Mouse (Mus musculus) c-Kit-positive CD71-negative TER-119-negative erythroid progenitor cells, embryonic 14.5 days (primary cell): Measurements from ENCODE around the gene Zdhhc24.
"Not testable (repeated sequence)": the region's sequence is repeated elsewhere in the genome, so short reads cannot be mapped to it uniquely, and the experiment has no call there.

Source experiments
- DNase-seq: peaks from one replicate; pipeline ENCODE4 v3.0.0-alpha.2; 2013; ENCODE audit warnings: low read depth

The Zdhhc24 gene

GRCm38 (mm10) chr19:4878405-4879323 is at the start of gene Zdhhc24:
Gene Zdhhc24, plus strand, starts transcription at chr19:4878668.
- peak; percentile 93 for DNase-seq

- no peak for DNase-seq
These were observed 49.3 kb upstream of the Zdhhc24 start for GRCm38 (mm10) chr19:4829156-4829555.

- no peak for DNase-seq
These were observed 44.5 kb upstream of the Zdhhc24 start for GRCm38 (mm10) chr19:4833977-4834376.

DNA sequence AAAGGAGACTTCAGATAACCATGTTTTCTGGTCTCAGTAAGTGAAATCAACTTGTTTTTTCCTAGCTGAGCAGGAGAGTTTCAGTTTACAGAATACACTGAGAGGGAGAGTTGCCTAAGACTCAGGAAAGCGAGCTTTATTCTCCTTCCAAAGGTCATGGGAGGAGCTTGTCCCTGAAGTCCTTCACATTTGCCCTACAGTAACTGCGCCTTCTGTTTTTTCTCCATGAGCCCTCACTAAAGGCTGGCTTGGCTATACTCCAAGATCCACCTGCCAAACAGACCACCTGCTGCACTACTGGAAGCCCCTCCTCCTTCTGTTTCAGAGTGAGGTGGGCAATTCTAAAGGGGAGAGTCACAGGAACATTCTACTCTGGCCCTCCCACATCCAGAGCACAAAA is 42.4 kb upstream of the Zdhhc24 start:
- DNase-seq = no peak

DNA sequence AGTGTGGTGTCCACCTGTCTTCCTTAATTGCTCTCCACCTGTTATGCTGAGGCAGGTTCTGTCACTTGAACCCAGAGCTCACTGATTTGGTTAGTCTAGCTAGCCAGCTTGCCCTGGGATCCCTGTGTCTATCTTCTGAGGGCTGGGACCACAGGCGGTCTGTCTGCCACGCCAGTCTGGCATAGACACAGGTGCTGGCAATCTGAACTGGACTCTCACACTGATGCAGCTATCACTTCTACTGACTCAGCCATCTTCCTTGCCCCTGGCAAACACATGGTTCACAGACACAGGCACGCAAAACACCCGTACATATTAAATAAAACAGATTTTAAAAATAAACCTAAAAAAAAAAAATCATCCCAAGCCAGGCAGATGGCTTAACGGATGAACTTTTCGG is 41.4 kb upstream of the Zdhhc24 start:
- DNase-seq = no peak

DNA sequence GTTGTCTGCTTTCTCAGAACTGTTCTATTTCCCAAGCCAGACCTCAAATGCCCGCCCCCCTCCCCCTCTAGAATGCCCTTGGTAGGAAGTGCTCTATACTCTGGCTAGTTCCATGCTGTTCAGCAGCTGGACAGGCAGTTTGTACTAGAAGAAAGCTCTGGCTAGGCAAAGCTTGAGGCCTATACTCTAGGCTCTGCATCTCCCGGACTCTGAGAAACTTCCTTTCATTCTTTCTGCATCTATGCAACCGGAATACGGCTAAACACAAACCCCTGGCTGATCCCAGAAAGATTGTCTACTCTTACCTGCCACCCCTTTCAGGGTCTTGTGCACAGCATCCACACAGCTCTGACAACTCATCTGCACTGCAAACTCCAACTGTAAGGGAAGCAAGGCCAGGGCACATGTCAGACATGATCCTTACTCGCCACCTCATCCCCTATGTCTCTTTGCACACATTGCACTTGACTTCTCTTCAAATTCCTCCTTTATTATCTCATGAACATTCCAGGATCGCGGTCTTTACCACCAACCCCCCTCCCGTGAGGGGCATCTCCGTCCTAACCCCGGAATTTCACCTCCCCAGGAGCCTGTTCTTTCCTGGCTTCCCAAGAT is 39.8 kb upstream of the Zdhhc24 start:
- no peak for DNase-seq

GRCm38 (mm10) chr19:4839149-4839548 is 39.3 kb upstream of the Zdhhc24 start, which contains the start of the genes Ccs and Ccdc87:
Gene Ccs, minus strand, starts transcription at chr19:4839332.
Gene Ccdc87, plus strand, starts transcription at chr19:4839366.
- DNase-seq = peak; percentile 95

GRCm38 (mm10) chr19:4840848-4841247 is 37.6 kb upstream of the Zdhhc24 start:
- DNase-seq = no peak

DNA sequence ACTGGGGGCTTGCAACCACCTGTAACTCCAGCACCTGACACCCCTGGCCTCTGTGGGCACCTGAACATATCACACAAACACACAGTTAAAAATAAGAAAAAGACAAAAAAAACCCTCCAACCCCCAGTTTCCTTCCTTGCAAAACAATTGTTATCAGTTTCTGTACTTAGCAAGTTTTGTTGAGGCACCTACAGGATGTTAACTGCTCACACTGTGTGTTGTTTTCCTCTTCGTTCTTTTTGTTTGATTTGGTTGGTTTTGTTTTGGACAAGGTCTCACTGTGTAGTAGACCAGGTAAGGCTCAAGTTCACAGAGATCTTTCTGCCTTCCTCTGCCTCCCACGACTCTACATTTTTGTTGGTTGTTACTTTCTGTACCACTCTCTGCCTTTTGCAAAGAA is 35.9 kb upstream of the Zdhhc24 start:
- DNase-seq = no peak

GRCm38 (mm10) chr19:4845846-4846245 is 32.6 kb upstream of the Zdhhc24 start:
- DNase-seq = no peak

- no peak for DNase-seq
These were observed 31.0 kb upstream of the Zdhhc24 start for GRCm38 (mm10) chr19:4847490-4847889.

DNA sequence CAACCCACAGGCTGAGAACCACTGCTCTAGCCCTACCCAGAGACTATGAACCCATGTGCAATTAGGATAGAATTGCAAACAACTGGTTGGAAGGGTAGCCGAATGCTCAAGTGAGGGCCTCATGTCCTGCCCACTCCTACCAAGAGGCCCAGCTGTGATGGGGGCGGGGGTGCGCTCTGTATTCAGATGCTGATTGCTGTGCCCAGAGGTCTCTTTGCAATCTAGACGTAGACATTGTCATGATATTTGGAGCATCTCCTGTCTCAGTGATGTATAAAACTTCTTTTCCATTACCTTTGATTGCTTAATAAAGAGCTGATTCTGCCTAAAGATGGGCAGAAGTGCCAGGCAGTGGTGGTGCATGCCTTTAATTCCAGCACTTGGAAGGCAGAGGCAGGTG is 28.7 kb upstream of the Zdhhc24 start:
- DNase-seq = no peak

DNA sequence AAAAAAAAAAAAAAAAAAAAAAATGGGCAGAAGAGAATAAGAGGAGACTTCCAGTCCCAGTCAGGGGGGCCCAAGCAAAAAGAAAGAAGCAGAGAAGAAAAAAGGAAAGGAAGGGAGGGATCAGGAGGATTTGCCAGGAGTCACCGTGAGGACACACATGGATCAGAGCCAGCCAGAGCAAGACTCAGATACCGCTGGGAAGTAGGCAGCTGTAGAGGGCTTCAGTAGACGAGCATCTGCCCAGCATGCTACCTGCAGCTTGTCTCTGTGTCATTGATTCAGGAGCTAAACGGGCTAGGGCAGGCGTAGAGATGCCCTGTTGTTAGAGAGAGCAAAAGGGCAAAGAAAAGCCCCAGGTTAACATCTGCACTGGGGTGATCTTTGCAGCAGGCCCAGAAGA is 28.2 kb upstream of the Zdhhc24 start:
- DNase-seq = no peak

DNA sequence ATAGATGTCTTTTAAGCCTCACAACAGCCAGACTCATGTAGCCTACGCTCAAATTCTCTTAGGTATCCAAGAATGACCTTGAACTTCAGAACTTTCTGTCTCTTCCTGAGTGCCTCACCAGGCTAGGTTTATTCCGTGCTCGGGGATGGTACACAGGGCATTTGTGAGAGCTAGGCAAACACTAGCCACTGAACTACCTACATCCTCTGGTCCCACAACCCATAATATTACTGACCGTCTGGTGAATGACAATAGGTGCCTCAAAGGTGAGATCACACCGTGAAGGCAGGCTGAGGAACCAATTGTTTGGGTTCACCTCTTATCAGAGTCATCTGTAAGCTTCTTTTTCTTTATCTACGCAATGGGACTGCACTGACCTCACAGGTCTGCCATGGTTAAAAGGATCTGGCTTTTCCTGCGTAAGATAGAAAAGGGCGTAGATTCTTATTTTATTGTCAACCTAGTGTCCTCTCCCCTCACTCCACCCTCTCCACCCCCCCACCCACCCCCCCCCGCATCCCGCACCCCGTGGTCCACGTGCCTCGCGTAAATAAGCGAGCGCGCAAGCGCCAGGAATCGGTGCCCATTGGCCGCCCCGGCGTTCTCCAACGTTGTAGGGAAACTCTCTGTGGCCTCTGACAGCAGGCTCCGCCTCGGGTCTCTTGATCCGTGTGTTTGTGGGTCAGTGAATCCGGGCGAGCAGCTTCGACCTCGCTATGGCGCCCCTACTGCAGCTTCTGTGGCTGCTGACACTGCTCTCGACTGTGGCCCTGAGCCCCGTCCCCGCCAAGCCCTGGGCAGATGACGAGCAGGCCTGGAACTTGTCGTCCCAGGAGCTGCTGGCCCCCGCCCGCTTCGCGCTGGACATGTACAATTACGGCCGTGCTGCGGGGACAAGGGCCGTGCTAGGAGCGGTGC is 23.7 kb upstream of the Zdhhc24 start, which contains the start of gene Ctsf:
Gene Ctsf (plus strand): TSS at position 579 of the 918 bp plus-strand sequence.
- DNase-seq = no peak

- DNase-seq = no peak
These were observed 23.0 kb upstream of the Zdhhc24 start for GRCm38 (mm10) chr19:4855470-4855820.

DNA sequence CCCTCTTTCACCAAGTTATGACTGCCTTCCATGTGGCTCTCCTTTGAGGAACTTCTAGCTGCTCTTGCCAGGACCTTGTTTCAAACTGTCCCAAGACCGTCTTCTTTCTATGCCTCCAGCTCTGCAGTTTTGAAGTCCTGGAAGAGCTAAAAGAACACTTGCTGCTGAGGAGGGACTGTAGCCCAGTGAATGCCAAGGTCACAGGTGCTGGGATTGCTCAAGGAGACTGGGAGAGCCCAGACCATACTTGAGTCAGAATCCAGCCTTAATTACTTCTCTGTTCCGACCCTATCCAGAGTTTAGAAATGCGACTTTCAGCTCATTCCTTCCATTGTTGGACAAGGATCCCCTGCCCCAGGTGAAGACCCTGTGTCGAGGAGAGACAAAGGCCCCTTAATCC is 22.5 kb upstream of the Zdhhc24 start:
- no peak for DNase-seq

DNA sequence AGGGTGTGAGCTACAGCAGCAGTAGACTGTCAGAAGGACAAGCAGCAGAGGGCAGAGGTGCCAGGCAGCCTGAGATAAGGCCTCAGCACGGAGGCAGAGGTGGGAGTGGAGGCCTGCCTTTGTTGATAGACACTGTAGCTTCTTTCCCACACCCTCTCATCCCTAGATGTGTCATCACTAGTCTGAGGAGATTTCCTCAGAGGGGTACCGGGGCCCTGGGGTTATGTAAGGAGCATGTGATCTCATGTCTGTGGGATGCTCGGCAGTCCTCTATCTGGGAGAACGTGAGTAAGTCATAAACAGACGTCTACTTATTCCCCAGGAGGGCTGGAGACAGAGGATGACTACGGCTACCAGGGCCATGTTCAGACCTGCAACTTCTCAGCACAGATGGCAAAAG is 19.4 kb upstream of the Zdhhc24 start:
- no peak for DNase-seq

GRCm38 (mm10) chr19:4863048-4863447 is 15.4 kb upstream of the Zdhhc24 start:
- no peak for DNase-seq

- no peak for DNase-seq
These were observed 13.3 kb upstream of the Zdhhc24 start for GRCm38 (mm10) chr19:4865147-4865546.

GRCm38 (mm10) chr19:4874613-4875012 is 3.9 kb upstream of the Zdhhc24 start:
- DNase-seq = not testable (repeated sequence)

- no peak for DNase-seq
These were observed 2.2 kb upstream of the Zdhhc24 start for GRCm38 (mm10) chr19:4876241-4876640.

DNA sequence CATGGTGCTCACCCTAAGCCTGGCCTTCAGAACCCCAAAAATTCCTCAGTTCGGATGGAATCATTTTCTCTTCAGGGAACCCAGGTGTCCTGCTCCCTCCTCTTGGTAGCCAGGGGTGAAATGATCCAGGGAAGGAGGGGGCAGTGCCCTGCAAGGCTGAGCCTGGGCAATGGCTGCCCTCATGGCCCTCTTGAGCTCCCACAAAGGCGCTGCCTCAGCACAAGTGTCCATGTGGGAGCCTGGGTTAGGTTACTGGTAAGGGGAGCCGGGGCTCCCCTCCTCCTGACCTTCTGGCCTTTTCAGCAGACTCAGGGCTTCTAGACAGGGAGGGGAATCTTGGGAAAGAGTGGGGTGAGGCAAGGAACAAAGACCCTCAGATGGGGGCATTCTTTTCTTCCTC is 1.7 kb upstream of the Zdhhc24 start:
- DNase-seq = no peak
